Mouse (Mus musculus) MEL (cell line): ENCODE measurements around the gene Rassf8. TPM values are rescaled to one million over a fixed set of nuclear protein-coding genes. Genes with fewer than 3 reads are reported as not detected.

ENCODE experiments used
- DNase-seq: peaks from one replicate; pipeline ENCODE4 v3.0.0; 2011; ENCODE audit warnings: low read depth, low spot score
- H3K27ac ChIP-seq: 2 replicates; pipeline ENCODE4 v1.5.1; 2012; ENCODE audit warnings: low read depth, mild to moderate bottlenecking, control low read depth, low read length, moderate library complexity; ENCODE audit not compliant: control insufficient read depth
- H3K27me3 ChIP-seq, 2 experiments: fragments of 150-350 bp in 1 of 2; sonication (generic) in 1 of 2; 2 replicates each; pipeline ENCODE4 v1.6.1; 2012; ENCODE audit warnings: low read length in 2 of 2, mild to moderate bottlenecking in 2 of 2, improper control_type of control experiment in 1 of 2, moderate library complexity in 1 of 2; ENCODE audit not compliant: insufficient read depth in 2 of 2, control insufficient read depth in 1 of 2
- H3K36me3 ChIP-seq, 2 experiments: 2 replicates each; pipeline ENCODE4 v1.6.1; 2012 to 2014; ENCODE audit warnings: low read length in 2 of 2, improper control_type of control experiment in 1 of 2, inconsistent platforms in 1 of 2, mild to moderate bottlenecking in 1 of 2; ENCODE audit not compliant: insufficient read depth in 2 of 2, control insufficient read depth in 1 of 2
- H3K4me1 ChIP-seq, 2 experiments: fragments of 150-350 bp in 1 of 2; sonication (generic) in 1 of 2; 2 replicates each; pipeline ENCODE4 v1.6.1; 2012; ENCODE audit warnings: low read length in 2 of 2, improper control_type of control experiment in 1 of 2, mild to moderate bottlenecking in 1 of 2; ENCODE audit not compliant: insufficient read depth in 2 of 2, control insufficient read depth in 1 of 2
- H3K4me3 ChIP-seq, 2 experiments: fragments of 150-350 bp in 1 of 2; sonication (generic) in 1 of 2; 2 replicates each; pipeline ENCODE4 v1.5.1; 2012; ENCODE audit warnings: low read depth in 2 of 2, low read length in 2 of 2, mild to moderate bottlenecking in 2 of 2, moderate library complexity in 2 of 2, control low read depth in 1 of 2, improper control_type of control experiment in 1 of 2; ENCODE audit not compliant: control insufficient read depth in 1 of 2, insufficient read depth in 1 of 2
- H3K79me2 ChIP-seq: 2 replicates; pipeline ENCODE4 v1.6.1; 2012; ENCODE audit warnings: mild to moderate bottlenecking, low read length, moderate library complexity; ENCODE audit not compliant: control insufficient read depth, poor library complexity, insufficient read depth
- H3K9ac ChIP-seq: 2 replicates; pipeline ENCODE4 v1.6.1; 2012; ENCODE audit warnings: low read depth, mild to moderate bottlenecking, control low read depth, low read length, moderate library complexity; ENCODE audit not compliant: control insufficient read depth, poor library complexity, severe bottlenecking
- H3K9me3 ChIP-seq: fragments of 150-350 bp; sonication (generic); replicated peaks from 2 replicates; pipeline ENCODE4 v1.6.1; 2012; ENCODE audit warnings: mild to moderate bottlenecking, low read length, improper control_type of control experiment, moderate library complexity; ENCODE audit not compliant: insufficient read depth
- ELF1 ChIP-seq: IDR thresholded peaks from 2 replicates; pipeline ENCODE4 v1.6.1; 2014; ENCODE audit warnings: low read depth, mild to moderate bottlenecking, inconsistent platforms, low read length, improper control_type of control experiment, moderate library complexity
- EP300 ChIP-seq, 2 experiments: IDR thresholded peaks; 2 replicates each; pipeline ENCODE4 v1.6.1; 2011; ENCODE audit warnings: improper control_type of control experiment in 2 of 2, low read length in 2 of 2, low read depth in 1 of 2, mild to moderate bottlenecking in 1 of 2
- GABPA ChIP-seq: IDR thresholded peaks from 2 replicates; pipeline ENCODE4 v1.6.1; 2012; ENCODE audit warnings: low read depth, mild to moderate bottlenecking, inconsistent platforms, low read length, improper control_type of control experiment, moderate library complexity
- MAFK ChIP-seq: IDR thresholded peaks from 2 replicates; pipeline ENCODE4 v1.6.1; 2011; ENCODE audit warnings: low read depth, mild to moderate bottlenecking, low read length, improper control_type of control experiment, borderline replicate concordance
- MEF2A ChIP-seq: IDR thresholded peaks from 2 replicates; pipeline ENCODE4 v1.6.1; 2014; ENCODE audit warnings: low read depth, mild to moderate bottlenecking, inconsistent platforms, low read length, improper control_type of control experiment; ENCODE audit not compliant: poor library complexity, insufficient replicate concordance, severe bottlenecking; ENCODE audit errors: extremely low read depth
- MYB ChIP-seq: IDR thresholded peaks from 2 replicates; pipeline ENCODE4 v1.6.1; 2011; ENCODE audit warnings: mild to moderate bottlenecking, low read depth, low read length, improper control_type of control experiment
- NELFE ChIP-seq: IDR thresholded peaks from 2 replicates; pipeline ENCODE4 v1.6.1; 2011; ENCODE audit warnings: low read depth, low read length, improper control_type of control experiment
- POLR2AphosphoS2 ChIP-seq: IDR thresholded peaks from 2 replicates; pipeline ENCODE4 v1.6.1; 2011; ENCODE audit warnings: low read length, improper control_type of control experiment
- RAD21 ChIP-seq: IDR thresholded peaks from 2 replicates; pipeline ENCODE4 v1.6.1; 2011; ENCODE audit warnings: mild to moderate bottlenecking, low read depth, low read length, improper control_type of control experiment
- RCOR1 ChIP-seq: IDR thresholded peaks from 2 replicates; pipeline ENCODE4 v1.6.1; 2012; ENCODE audit warnings: low read depth, mild to moderate bottlenecking, inconsistent platforms, low read length, improper control_type of control experiment
- SMC3 ChIP-seq: IDR thresholded peaks from 2 replicates; pipeline ENCODE4 v1.6.1; 2011; ENCODE audit warnings: low read depth, low read length, improper control_type of control experiment
- UBTF ChIP-seq: IDR thresholded peaks from 2 replicates; pipeline ENCODE4 v1.6.1; 2012; ENCODE audit warnings: low read depth, mild to moderate bottlenecking, inconsistent platforms, low read length, improper control_type of control experiment, moderate library complexity, borderline replicate concordance; ENCODE audit not compliant: insufficient read depth
- ZKSCAN1 ChIP-seq: IDR thresholded peaks from 2 replicates; pipeline ENCODE4 v1.6.1; 2012; ENCODE audit warnings: low read depth, mild to moderate bottlenecking, inconsistent platforms, low read length, improper control_type of control experiment, moderate library complexity
- ZMIZ1 ChIP-seq: IDR thresholded peaks from 2 replicates; pipeline ENCODE4 v1.6.1; 2012; ENCODE audit warnings: low read depth, mild to moderate bottlenecking, inconsistent platforms, low read length, improper control_type of control experiment, moderate library complexity
- polyA plus RNA-seq, 2 experiments: library from polyadenylated mRNA; stranded (reverse) in 1 of 2; unstranded in 1 of 2; fragments of >175 nt in 1 of 2; fragments of >200 nt in 1 of 2; gene quantifications; 2 replicates each; pipeline versions ENCODE4 v1.2.1 to v1.2.4; 2012; ENCODE audit warnings: low replicate concordance in 2 of 2, low read depth in 1 of 2; ENCODE audit not compliant: insufficient read length in 2 of 2, insufficient read depth in 1 of 2, missing spikeins in 1 of 2
- total RNA-seq: library from RNA; depleted of rRNA; stranded (reverse); fragments of 300-350 nt; gene quantifications from 2 replicates; pipeline ENCODE4 v1.2.3, GENCODE M21; 2012

The Rassf8 gene
- total and polyA plus RNA-seq, 3 experiments: not detected

- H3K9me3 ChIP-seq: no peaks in the 10 kb centered on the region
These were observed 33.1 kb upstream of the Rassf8 start for GRCm38 (mm10) chr6:145713241-145714114.

GRCm38 (mm10) chr6:145714131-145714530 is 32.4 kb upstream of the Rassf8 start:
- H3K9me3 ChIP-seq: no peaks in the 10 kb centered on the region
- no peak for TF ChIP-seq NELFE
- no peak for TF ChIP-seq RAD21
- TF ChIP-seq ELF1: no peak
- no peak for TF ChIP-seq EP300 (IDR thresholded peaks at IDR 0.05; ENCODE audit: low read depth in 1 of 2, low read length in 2 of 2)

More at GRCm38 (mm10) chr6:145713241-145714114, 33.1 kb upstream of the Rassf8 start:
- TF ChIP-seq POLR2AphosphoS2 (no peak), SMC3 (no peak), MYB (no peak), ZMIZ1 (no peak), UBTF (no peak), MEF2A (no peak), EP300 (IDR thresholded peaks at IDR 0.05; ENCODE audit: low read depth in 1 of 2, low read length in 2 of 2) (no peak), RCOR1 (no peak), MAFK (no peak), GABPA (no peak), ZKSCAN1 (no peak)
- no peaks in the 10 kb centered on the region for H3K79me2 ChIP-seq
- no peak for DNase-seq
- H3K27ac ChIP-seq: no peak overlapping the region
- no peaks in the 10 kb centered on the region for H3K4me1 ChIP-seq
- no peak overlapping the region for H3K9ac ChIP-seq
- H3K36me3 ChIP-seq: no peaks in the 10 kb centered on the region
- no peaks in the 10 kb centered on the region for H3K27me3 ChIP-seq
- no peak overlapping the region for H3K4me3 ChIP-seq

More at GRCm38 (mm10) chr6:145714131-145714530, 32.4 kb upstream of the Rassf8 start:
- Histone ChIP-seq H3K27me3 (no peaks in the 10 kb centered on the region), H3K79me2 (no peaks in the 10 kb centered on the region), H3K9ac (no peak overlapping the region), H3K27ac (no peak overlapping the region), H3K4me1 (no peaks in the 10 kb centered on the region), H3K4me3 (no peak overlapping the region), H3K36me3 (no peaks in the 10 kb centered on the region)
- no peak for DNase-seq
